Mouse (Mus musculus) forebrain, embryonic 16.5 days (tissue): ENCODE data around the gene Tapt1. TPM values are rescaled to one million over a fixed set of nuclear protein-coding genes. Genes with fewer than 3 reads are reported as not detected.

ENCODE experiments used
- ATAC-seq: fragments of 200-750 bp; cut with Nextera tagmentation; 2 replicates; pipeline ENCODE4 v1.8.0; 2017; ENCODE audit warnings: mild to moderate bottlenecking, moderate library complexity
- H3K27ac ChIP-seq: fragments of 300-500 bp; sonication (generic); 2 replicates; pipeline ENCODE4 v1.5.1; 2014; ENCODE audit warnings: low read length, control low read depth
- H3K27me3 ChIP-seq: fragments of 300-500 bp; sonication (generic); replicated peaks from 2 replicates; pipeline ENCODE4 v1.6.1; 2014; ENCODE audit warnings: low read length; ENCODE audit not compliant: control insufficient read depth, insufficient read depth
- H3K36me3 ChIP-seq: fragments of 300-500 bp; sonication (generic); 2 replicates; pipeline ENCODE4 v1.6.1; 2014; ENCODE audit not compliant: control insufficient read depth, insufficient read depth
- H3K4me1 ChIP-seq: fragments of 300-500 bp; sonication (generic); replicated peaks from 2 replicates; pipeline ENCODE4 v1.6.1; 2014; ENCODE audit warnings: low read length; ENCODE audit not compliant: control insufficient read depth, insufficient read depth
- H3K4me2 ChIP-seq: fragments of 300-500 bp; sonication (generic); 2 replicates; pipeline ENCODE4 v1.6.1; 2014; ENCODE audit warnings: mild to moderate bottlenecking, low read length, control low read depth
- H3K4me3 ChIP-seq: fragments of 300-500 bp; sonication (generic); replicated peaks from 2 replicates; pipeline ENCODE4 v1.5.1; 2014; ENCODE audit warnings: mild to moderate bottlenecking, low read length, control low read depth
- H3K9ac ChIP-seq: fragments of 300-500 bp; sonication (generic); replicated peaks from 2 replicates; pipeline ENCODE4 v1.6.1; 2014; ENCODE audit warnings: low read depth, low read length, control low read depth
- H3K9me3 ChIP-seq: fragments of 300-500 bp; sonication (generic); 2 replicates; pipeline ENCODE4 v1.6.1; 2016; ENCODE audit warnings: low read length; ENCODE audit not compliant: control insufficient read depth
- WGBS: fragments of 180-500 bp; shearing (Covaris S2); extraction: QIAGEN DNeasy Blood & Tissue Kit; methylation state at CpG from one replicate; pipeline ENCODE4 v1.1.7; 2014; 5-methylcytosine and 5-hydroxymethylcytosine counted together
- polyA plus RNA-seq: library from polyadenylated mRNA; unstranded; fragments of >200 nt; fragmentation: Nextera tagmentation; extraction: Ambion mirVana; gene quantifications from 2 replicates; pipeline ENCODE4 v1.2.1, GENCODE M21; 2015

Gene Tapt1
- polyA plus RNA-seq, 1 experiment from 2014 or later = 27.3 TPM

- Histone ChIP-seq H3K36me3 (no peaks in the 10 kb centered on the region), H3K9me3 (no peaks in the 10 kb centered on the region), H3K27ac (no peak overlapping the region), H3K27me3 (no peaks in the 10 kb centered on the region), H3K4me2 (peak overlapping the region; percentile 82), H3K4me3 (no peak overlapping the region), H3K9ac (peak overlapping the region; percentile 41; the same call in 1 of the 2 replicates), H3K4me1 (peaks cover 21% of the 10 kb centered on the region)
- WGBS = 17% methylated on average over 6 of the region's 6 CpGs
- ATAC-seq = no peak
Measured at GRCm38 (mm10) chr5:44224251-44224650, 2.2 kb downstream of the Tapt1 start.

- Histone ChIP-seq H3K27me3 (no peaks in the 10 kb centered on the region), H3K4me3 (no peak overlapping the region), H3K9ac (no peak overlapping the region), H3K4me2 (no peak overlapping the region), H3K36me3 (no peaks in the 10 kb centered on the region), H3K27ac (no peak overlapping the region), H3K9me3 (no peaks in the 10 kb centered on the region), H3K4me1 (peaks cover 21% of the 10 kb centered on the region)
- WGBS = 93% methylated on average over 16 of the region's 16 CpGs
- no peak for ATAC-seq
Measured at GRCm38 (mm10) chr5:44223341-44223881, 3.0 kb downstream of the Tapt1 start.

GRCm38 (mm10) chr5:44220430-44220829 is 6.0 kb downstream of the Tapt1 start:
- ATAC-seq = no peak
- Histone ChIP-seq H3K9ac (no peak overlapping the region), H3K4me2 (no peak overlapping the region), H3K4me1 (peaks cover 14% of the 10 kb centered on the region), H3K4me3 (no peak overlapping the region), H3K9me3 (no peaks in the 10 kb centered on the region), H3K27me3 (no peaks in the 10 kb centered on the region), H3K36me3 (no peaks in the 10 kb centered on the region), H3K27ac (no peak overlapping the region)
- WGBS = 87% methylated on average over 7 of the region's 7 CpGs

GRCm38 (mm10) chr5:44219871-44220270 is 6.6 kb downstream of the Tapt1 start:
- H3K27ac ChIP-seq = no peak overlapping the region
- H3K4me1 ChIP-seq = peaks cover 8% of the 10 kb centered on the region
- 91% methylated on average over 4 of the region's 4 CpGs for WGBS

GRCm38 (mm10) chr5:44218483-44218882 is 7.9 kb downstream of the Tapt1 start:
- 92% methylated on average over 4 of the region's 4 CpGs for WGBS
- H3K9me3 ChIP-seq = no peaks in the 10 kb centered on the region
- H3K36me3 ChIP-seq = no peaks in the 10 kb centered on the region
- no peak overlapping the region for H3K9ac ChIP-seq
- no peak overlapping the region for H3K27ac ChIP-seq
- no peak overlapping the region for H3K4me3 ChIP-seq
- no peaks in the 10 kb centered on the region for H3K4me1 ChIP-seq
- H3K4me2 ChIP-seq = no peak overlapping the region
- no peaks in the 10 kb centered on the region for H3K27me3 ChIP-seq
- ATAC-seq = no peak

More at GRCm38 (mm10) chr5:44219871-44220270, 6.6 kb downstream of the Tapt1 start:
- H3K36me3 ChIP-seq = no peaks in the 10 kb centered on the region
- H3K9ac ChIP-seq = no peak overlapping the region
- no peaks in the 10 kb centered on the region for H3K27me3 ChIP-seq
- ATAC-seq = no peak
- no peak overlapping the region for H3K4me3 ChIP-seq
- H3K9me3 ChIP-seq = no peaks in the 10 kb centered on the region
- H3K4me2 ChIP-seq = no peak overlapping the region

- no peak overlapping the region for H3K9ac ChIP-seq
- H3K9me3 ChIP-seq = no peaks in the 10 kb centered on the region
- no peak overlapping the region for H3K27ac ChIP-seq
- ATAC-seq = no peak
- H3K36me3 ChIP-seq = no peaks in the 10 kb centered on the region
- H3K4me1 ChIP-seq = no peaks in the 10 kb centered on the region
- no peaks in the 10 kb centered on the region for H3K27me3 ChIP-seq
- WGBS = 88% methylated on average over 5 of the region's 5 CpGs
- H3K4me2 ChIP-seq = no peak overlapping the region
- no peak overlapping the region for H3K4me3 ChIP-seq
Measured at GRCm38 (mm10) chr5:44217685-44218041, 8.8 kb downstream of the Tapt1 start.

- H3K4me2 ChIP-seq = no peak overlapping the region
- 87% methylated on average over 8 of the region's 8 CpGs for WGBS
- H3K36me3 ChIP-seq = no peaks in the 10 kb centered on the region
- H3K4me3 ChIP-seq = no peak overlapping the region
- no peaks in the 10 kb centered on the region for H3K4me1 ChIP-seq
- H3K27me3 ChIP-seq = no peaks in the 10 kb centered on the region
- ATAC-seq = no peak
- H3K9me3 ChIP-seq = no peaks in the 10 kb centered on the region
- H3K27ac ChIP-seq = no peak overlapping the region
- H3K9ac ChIP-seq = no peak overlapping the region
Measured at GRCm38 (mm10) chr5:44217041-44217684, 9.3 kb downstream of the Tapt1 start.

- Histone ChIP-seq H3K36me3 (no peaks in the 10 kb centered on the region), H3K9ac (no peak overlapping the region), H3K9me3 (no peaks in the 10 kb centered on the region), H3K4me3 (no peak overlapping the region), H3K4me1 (no peaks in the 10 kb centered on the region), H3K27me3 (no peaks in the 10 kb centered on the region), H3K4me2 (no peak overlapping the region), H3K27ac (no peak overlapping the region)
- ATAC-seq = no peak
Measured at GRCm38 (mm10) chr5:44215118-44215517, 11.3 kb downstream of the Tapt1 start.

- H3K4me2 ChIP-seq = no peak overlapping the region
- H3K4me1 ChIP-seq = no peaks in the 10 kb centered on the region
- no peaks in the 10 kb centered on the region for H3K9me3 ChIP-seq
- no peak overlapping the region for H3K9ac ChIP-seq
- no peak overlapping the region for H3K4me3 ChIP-seq
- H3K27me3 ChIP-seq = no peaks in the 10 kb centered on the region
- no peak for ATAC-seq
- WGBS = 81% methylated on average over 2 of the region's 2 CpGs
- no peaks in the 10 kb centered on the region for H3K36me3 ChIP-seq
- no peak overlapping the region for H3K27ac ChIP-seq
Measured at GRCm38 (mm10) chr5:44214025-44214424, 12.4 kb downstream of the Tapt1 start.

GRCm38 (mm10) chr5:44213391-44213790 is 13.0 kb downstream of the Tapt1 start:
- 94% methylated on average over 5 of the region's 5 CpGs for WGBS
- no peak overlapping the region for H3K4me3 ChIP-seq
- H3K9ac ChIP-seq = no peak overlapping the region
- ATAC-seq = no peak
- no peaks in the 10 kb centered on the region for H3K9me3 ChIP-seq
- H3K36me3 ChIP-seq = no peaks in the 10 kb centered on the region
- H3K27ac ChIP-seq = no peak overlapping the region
- no peak overlapping the region for H3K4me2 ChIP-seq
- no peaks in the 10 kb centered on the region for H3K27me3 ChIP-seq
- H3K4me1 ChIP-seq = no peaks in the 10 kb centered on the region
